Mouse (Mus musculus): ENCODE measurements at regions not wholly inside any gene's neighbourhood (a gene's known extent, or its start where the extent isn't known, plus 50 kb on each side); places are given as distances from the start of the nearest gene placed in this dataset.

DNA sequence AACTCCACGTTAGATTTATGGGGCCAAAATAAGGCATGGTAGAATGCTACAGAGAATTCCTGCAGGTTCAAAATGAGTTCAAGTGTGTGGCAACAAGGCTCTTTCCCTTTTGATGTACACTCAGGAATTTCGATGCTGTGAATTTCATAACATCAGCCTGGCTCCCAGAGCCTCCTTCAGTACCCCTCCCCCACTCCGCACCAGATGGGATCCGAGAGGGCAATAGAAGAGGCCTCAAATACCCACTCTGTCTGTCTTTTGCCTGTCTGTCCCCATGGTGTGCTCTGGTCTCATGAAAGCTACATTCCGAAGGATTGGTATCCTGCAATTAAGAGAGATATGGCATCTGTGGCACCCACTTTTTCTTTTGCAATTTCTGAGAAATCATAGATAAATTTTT, 134.3 kb downstream of the Mtx2 start:
- no peaks in the 10 kb centered on the region for H3K9me3 ChIP-seq
- H3K27ac ChIP-seq: no peak overlapping the region
- H3K4me1 ChIP-seq: peaks cover 8% of the 10 kb centered on the region
- no peak overlapping the region for H3K4me2 ChIP-seq (replicated peaks)
- ATAC-seq (ENCODE audit: low FRiP score, low read depth): no peak
- no peak overlapping the region for H3K4me3 ChIP-seq
- no peak overlapping the region for H3K9ac ChIP-seq
- H3K27me3 ChIP-seq: peaks cover 59% of the 10 kb centered on the region
- H3K36me3 ChIP-seq: no peaks in the 10 kb centered on the region
- WGBS: 27% methylated on average over 5 of the region's 5 CpGs

DNA sequence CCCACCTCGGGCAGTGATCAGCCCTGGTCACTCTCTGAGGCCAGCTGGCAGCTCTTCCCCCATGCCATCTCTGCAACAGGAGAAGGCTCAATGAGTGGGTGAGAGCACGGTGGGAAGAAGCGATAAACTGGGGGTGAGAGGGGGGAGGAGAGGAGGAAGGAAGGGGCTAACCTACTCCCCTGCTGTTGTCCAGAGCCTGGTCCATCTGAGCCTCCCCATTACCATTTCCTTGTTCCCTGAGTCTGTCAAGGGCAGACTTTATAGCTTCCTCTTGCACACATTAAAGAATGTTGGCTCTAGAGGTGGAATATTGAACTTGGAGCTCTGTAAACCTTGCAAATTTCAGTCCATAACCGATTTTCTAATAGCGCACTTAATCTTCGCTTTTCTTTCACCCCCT, 136.8 kb downstream of the Mtx2 start:
- H3K9me3 ChIP-seq: no peaks in the 10 kb centered on the region
- H3K27ac ChIP-seq: no peak overlapping the region
- H3K36me3 ChIP-seq: no peaks in the 10 kb centered on the region
- peaks cover 69% of the 10 kb centered on the region for H3K27me3 ChIP-seq
- no peak overlapping the region for H3K4me3 ChIP-seq
- no peak overlapping the region for H3K4me2 ChIP-seq (replicated peaks)
- WGBS: 88% methylated on average over 6 of the region's 6 CpGs
- ATAC-seq (ENCODE audit: low FRiP score, low read depth): no peak
- H3K4me1 ChIP-seq: peaks cover 17% of the 10 kb centered on the region
- H3K9ac ChIP-seq: no peak overlapping the region

DNA sequence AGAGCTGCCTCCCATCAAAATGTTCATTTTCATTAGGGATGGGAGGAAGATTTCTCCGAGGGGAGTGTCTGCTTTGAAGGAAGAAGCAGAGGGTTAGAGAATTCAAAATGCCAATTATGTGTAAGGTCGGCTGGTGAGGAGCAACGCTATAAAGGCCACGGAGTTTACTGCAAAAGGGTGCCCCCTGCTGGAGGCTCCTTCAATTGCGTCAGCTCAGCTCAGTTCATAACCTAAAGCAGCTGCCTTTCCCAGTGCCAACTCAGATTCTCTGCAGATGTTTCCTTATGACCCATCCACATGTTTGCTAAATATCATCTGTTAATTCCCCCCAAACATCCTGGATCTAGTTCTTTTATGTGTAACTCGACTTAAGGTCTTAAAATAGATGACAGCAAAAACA, 138.8 kb downstream of the Mtx2 start:
- no peaks in the 10 kb centered on the region for H3K36me3 ChIP-seq
- H3K9me3 ChIP-seq: no peaks in the 10 kb centered on the region
- H3K4me2 ChIP-seq (replicated peaks): no peak overlapping the region
- under 1% methylated on average over 6 of the region's 6 CpGs for WGBS
- peaks cover 17% of the 10 kb centered on the region for H3K4me1 ChIP-seq
- peaks cover 81% of the 10 kb centered on the region for H3K27me3 ChIP-seq
- no peak overlapping the region for H3K4me3 ChIP-seq
- no peak; the same call in 1 of the 2 replicates for ATAC-seq (ENCODE audit: low FRiP score, low read depth)
- H3K9ac ChIP-seq: no peak overlapping the region
- no peak overlapping the region for H3K27ac ChIP-seq

DNA sequence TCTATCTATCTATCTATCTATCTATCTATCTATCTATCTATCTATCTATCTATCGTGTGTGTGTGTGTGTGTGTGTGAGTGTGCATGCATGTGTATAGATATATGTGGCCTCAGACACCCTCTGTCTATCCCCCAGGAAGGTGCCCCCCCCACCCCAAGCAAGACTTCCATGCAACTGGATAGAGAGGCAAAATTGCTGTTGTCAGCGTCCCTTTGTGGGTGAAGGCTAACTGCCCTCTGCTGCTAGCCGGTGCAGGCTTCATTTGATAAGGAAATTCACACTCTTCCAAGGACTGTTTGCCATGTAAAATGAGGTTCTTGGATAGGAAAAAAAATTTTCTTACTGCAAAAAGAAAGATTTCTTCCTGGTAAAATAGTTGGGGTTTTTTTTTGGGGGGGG, 139.4 kb downstream of the Mtx2 start:
- H3K4me1 ChIP-seq: peaks cover 16% of the 10 kb centered on the region
- ATAC-seq (ENCODE audit: low FRiP score, low read depth): no peak
- H3K4me2 ChIP-seq (replicated peaks): peak overlapping the region; percentile 14; the same call in 1 of the 2 replicates
- no peak overlapping the region for H3K4me3 ChIP-seq
- H3K36me3 ChIP-seq: no peaks in the 10 kb centered on the region
- H3K9ac ChIP-seq: no peak overlapping the region
- 38% methylated on average over 3 of the region's 3 CpGs for WGBS
- H3K9me3 ChIP-seq: no peaks in the 10 kb centered on the region
- peaks cover 87% of the 10 kb centered on the region for H3K27me3 ChIP-seq
- H3K27ac ChIP-seq: no peak overlapping the region

DNA sequence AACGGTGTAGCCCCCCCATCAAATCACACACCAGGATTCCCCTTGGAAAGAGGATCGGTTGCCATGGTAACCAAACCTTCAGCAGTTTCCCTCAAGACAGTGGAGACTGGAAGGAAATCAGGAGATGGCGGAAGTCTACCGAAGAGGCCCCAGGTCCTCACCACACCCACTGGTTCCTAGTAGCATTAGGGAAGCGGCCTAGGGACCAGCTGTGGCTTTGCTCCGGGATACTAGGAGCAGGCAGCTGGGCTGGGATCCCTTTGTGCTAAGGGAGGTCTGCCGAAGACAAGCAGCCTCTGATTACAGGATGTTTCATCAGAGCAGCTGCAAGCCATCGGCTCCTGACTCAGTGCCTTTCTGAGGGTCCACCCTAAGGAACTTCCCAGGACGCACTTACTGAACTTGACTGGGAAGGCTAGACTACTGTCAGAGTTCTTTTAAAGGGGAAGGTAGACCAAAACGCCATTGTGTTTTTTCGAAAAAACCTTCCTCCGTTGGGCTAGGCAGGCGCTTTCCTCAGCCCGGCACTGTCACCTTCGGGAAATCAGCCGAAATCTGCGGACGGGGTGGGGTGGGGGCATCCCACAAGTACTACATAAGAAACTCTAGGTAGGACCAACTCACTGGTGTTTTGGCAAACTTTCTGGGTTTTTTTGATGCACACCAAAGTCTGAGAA, 139.9 kb downstream of the Mtx2 start:
- Histone ChIP-seq H3K27ac (no peak overlapping the region), H3K27me3 (peaks cover 90% of the 10 kb centered on the region), H3K36me3 (no peaks in the 10 kb centered on the region), H3K4me3 (0 out of 2 replicates have a peak overlapping the region, but pooled peaks have one; percentile 4), H3K4me1 (peaks cover 17% of the 10 kb centered on the region), H3K4me2 (replicated peaks) (peak overlapping the region; percentile 14; the same call in 1 of the 2 replicates), H3K9me3 (no peaks in the 10 kb centered on the region), H3K9ac (no peak overlapping the region)
- WGBS: 28% methylated on average over 18 of the region's 18 CpGs
- ATAC-seq (ENCODE audit: low FRiP score, low read depth): peak; percentile 69

DNA sequence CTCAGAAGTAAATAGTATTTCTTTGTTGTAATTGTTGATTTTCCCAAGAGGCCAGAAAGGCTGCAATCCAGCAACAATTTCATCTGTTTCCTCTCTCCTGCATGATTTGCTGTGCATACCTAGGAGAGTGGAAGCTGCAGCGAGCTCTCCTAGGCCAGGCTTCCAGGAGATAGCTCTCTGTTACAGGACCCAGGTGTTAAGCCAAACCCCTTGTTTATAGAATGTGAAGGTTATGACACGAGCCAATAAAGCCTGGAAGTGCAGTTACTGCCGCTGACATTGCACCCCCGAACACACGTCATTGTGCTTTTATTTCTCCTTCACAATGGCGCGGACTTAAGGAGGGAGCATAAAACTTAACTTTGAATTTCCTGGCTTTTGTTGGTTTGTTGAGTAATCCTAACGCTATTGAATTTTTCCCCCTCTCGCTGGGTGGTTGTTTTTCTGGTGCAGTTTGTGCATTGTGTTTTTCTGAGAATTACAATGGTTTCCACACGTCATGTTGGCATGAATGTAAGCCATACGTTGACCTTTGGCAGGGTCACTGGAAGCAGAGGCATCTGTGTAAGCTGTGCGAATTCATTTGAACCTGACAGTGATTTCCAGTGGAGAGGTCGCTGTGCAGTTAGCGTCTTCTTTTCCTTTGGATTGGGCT, 145.1 kb downstream of the Mtx2 start:
- peak overlapping the region; percentile 17; the same call in 1 of the 2 replicates for H3K4me2 ChIP-seq (replicated peaks)
- peak; percentile 51; the same call in 1 of the 2 replicates for ATAC-seq (ENCODE audit: low FRiP score, low read depth)
- WGBS: 16% methylated on average over 14 of the region's 14 CpGs
- H3K9me3 ChIP-seq: no peaks in the 10 kb centered on the region
- H3K4me3 ChIP-seq: no peak overlapping the region
- no peak overlapping the region for H3K27ac ChIP-seq
- no peaks in the 10 kb centered on the region for H3K36me3 ChIP-seq
- H3K27me3 ChIP-seq: peaks cover 80% of the 10 kb centered on the region
- peaks cover 14% of the 10 kb centered on the region for H3K4me1 ChIP-seq
- no peak overlapping the region for H3K9ac ChIP-seq

DNA sequence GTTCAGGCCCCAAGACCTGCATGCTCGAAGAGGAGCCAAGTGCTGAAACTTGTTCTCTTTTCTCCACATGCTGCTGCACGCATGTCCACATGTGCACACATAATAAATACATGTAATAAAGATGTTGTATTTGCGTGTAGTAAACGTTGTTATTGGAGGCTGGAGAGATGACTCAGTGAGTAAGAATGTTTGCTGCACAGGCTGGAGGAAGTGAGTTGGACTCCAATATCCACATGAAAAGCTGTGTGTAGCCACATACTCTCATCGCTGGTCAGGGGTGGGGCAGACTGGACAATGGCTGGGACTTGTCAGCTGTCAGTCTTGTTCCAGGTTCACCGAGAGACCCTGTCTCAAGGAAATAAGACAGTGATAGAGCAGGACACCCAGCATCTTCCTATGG, 147.8 kb downstream of the Mtx2 start:
- no peak for ATAC-seq (ENCODE audit: low FRiP score, low read depth)
- H3K27ac ChIP-seq: no peak overlapping the region
- H3K27me3 ChIP-seq: peaks cover 60% of the 10 kb centered on the region
- 65% methylated on average over 6 of the region's 6 CpGs for WGBS
- H3K9me3 ChIP-seq: no peaks in the 10 kb centered on the region; the same call in 1 of the 2 replicates
- H3K4me1 ChIP-seq: peaks cover 13% of the 10 kb centered on the region
- H3K36me3 ChIP-seq: no peaks in the 10 kb centered on the region
- no peak overlapping the region for H3K4me2 ChIP-seq (replicated peaks)
- H3K9ac ChIP-seq: no peak overlapping the region
- H3K4me3 ChIP-seq: no peak overlapping the region

DNA sequence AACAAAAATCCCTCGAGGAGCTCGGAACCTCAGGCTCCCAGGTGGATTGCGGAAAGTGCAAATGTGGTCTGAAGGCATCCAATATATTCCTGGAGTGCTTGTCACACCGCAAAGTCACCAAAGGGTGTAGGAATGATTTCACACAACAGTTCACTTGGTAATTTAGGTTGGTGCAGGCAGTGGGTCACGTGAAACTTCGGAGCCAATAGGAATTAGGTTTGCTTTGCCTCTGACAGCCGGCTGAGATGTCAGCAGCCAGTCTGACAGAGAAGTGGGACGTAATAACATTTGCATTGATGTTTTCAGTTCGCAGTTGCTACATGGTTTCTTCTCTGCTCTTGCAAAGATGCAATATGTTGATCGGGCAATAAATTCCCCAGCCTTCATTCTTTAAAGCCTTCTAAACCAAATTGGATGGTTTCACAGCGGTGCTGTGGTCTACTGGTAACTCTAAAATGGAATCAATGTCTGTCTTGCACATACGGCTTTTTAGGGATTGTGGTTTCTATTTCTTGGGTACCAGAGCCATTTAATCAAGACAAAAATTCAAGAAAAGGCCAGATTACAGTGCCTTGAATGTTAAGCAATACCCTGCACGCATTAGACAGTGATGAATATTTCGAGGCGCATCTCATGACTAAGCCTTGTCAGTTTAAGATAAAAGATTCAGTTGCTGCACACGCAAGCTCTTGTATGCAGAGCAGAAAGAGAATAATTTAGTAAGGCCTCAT, 149.2 kb downstream of the Mtx2 start:
- Histone ChIP-seq H3K9me3 (no peaks in the 10 kb centered on the region; the same call in 1 of the 2 replicates), H3K27ac (no peak overlapping the region), H3K36me3 (no peaks in the 10 kb centered on the region), H3K4me2 (replicated peaks) (peak overlapping the region; percentile 47), H3K27me3 (peaks cover 48% of the 10 kb centered on the region), H3K9ac (no peak overlapping the region), H3K4me1 (peaks cover 13% of the 10 kb centered on the region), H3K4me3 (no peak overlapping the region)
- no peak for ATAC-seq (ENCODE audit: low FRiP score, low read depth)
- 52% methylated on average over 16 of the region's 16 CpGs for WGBS

DNA sequence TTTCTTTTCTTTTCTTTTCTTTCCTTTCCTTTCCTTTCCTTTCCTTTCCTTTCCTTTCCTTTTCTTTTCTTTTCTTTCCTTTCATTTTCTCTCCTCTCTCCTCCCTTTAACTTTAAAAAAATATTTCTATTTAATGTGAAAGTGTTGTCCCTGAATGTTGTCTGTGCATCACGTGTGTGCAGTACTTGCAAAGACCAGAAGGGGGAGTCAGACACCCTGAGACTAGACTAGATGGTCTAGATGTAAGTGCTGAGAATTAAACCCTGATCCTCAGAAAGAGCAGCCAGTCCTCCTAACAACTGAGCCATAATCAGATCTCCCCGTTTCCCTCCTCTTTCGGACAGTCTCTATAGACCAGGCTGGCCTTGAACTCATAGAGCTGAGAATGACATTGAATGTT, 151.7 kb downstream of the Mtx2 start:
- Histone ChIP-seq H3K9ac (no peak overlapping the region), H3K4me1 (peaks cover 4% of the 10 kb centered on the region; the same call in 1 of the 2 replicates), H3K4me2 (replicated peaks) (no peak overlapping the region), H3K4me3 (no peak overlapping the region), H3K9me3 (no peaks in the 10 kb centered on the region; the same call in 1 of the 2 replicates), H3K36me3 (no peaks in the 10 kb centered on the region), H3K27me3 (peaks cover 37% of the 10 kb centered on the region), H3K27ac (no peak overlapping the region)
- WGBS: 96% methylated on average over 3 of the region's 3 CpGs
- ATAC-seq (ENCODE audit: low FRiP score, low read depth): no peak

DNA sequence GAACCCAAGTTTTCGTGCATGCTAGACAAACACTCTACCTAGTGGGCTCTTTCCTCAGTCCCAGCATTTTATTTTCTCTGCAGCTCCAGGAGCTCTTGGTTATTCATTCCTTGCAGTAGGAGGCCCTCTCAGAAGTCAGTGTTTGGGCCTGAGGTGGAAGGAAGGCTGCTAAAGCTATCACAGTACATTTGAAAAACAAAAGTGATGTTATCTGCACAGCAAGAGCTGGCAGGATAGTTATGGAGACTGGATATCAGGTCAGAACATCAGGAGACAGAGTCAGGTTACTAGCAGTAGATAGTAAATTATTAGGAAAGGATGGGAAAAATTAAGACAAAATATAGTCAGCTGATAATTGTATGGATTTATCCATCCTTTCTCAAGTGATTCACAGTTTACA, 152.2 kb downstream of the Mtx2 start:
- peaks cover 4% of the 10 kb centered on the region; the same call in 1 of the 2 replicates for H3K4me1 ChIP-seq
- H3K36me3 ChIP-seq: no peaks in the 10 kb centered on the region
- H3K9ac ChIP-seq: no peak overlapping the region
- H3K9me3 ChIP-seq: no peaks in the 10 kb centered on the region; the same call in 1 of the 2 replicates
- 86% methylated on average over 1 of the region's 1 CpGs for WGBS
- no peak for ATAC-seq (ENCODE audit: low FRiP score, low read depth)
- H3K27me3 ChIP-seq: peaks cover 37% of the 10 kb centered on the region
- H3K4me2 ChIP-seq (replicated peaks): no peak overlapping the region
- no peak overlapping the region for H3K4me3 ChIP-seq
- no peak overlapping the region for H3K27ac ChIP-seq

DNA sequence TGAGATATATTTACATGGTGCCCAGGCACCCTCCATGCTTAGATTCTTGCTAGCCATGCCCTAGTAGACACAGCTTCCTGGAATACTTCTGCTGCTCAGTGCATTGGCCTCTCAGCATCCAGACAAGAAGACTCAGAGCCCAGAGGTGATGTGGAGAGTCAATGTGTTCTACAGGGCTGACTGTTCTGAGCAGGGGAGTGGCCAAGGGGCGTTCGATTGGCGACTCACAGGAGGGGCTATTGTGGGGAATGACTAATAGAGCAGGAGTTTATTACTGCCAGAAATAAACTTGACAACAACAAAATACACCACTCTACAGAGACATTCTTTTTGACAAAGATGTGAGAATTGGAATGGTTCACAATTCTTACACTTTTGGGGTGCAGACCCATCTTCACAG, 156.3 kb downstream of the Mtx2 start:
- Histone ChIP-seq H3K4me2 (replicated peaks) (no peak overlapping the region), H3K9ac (no peak overlapping the region), H3K9me3 (no peaks in the 10 kb centered on the region; the same call in 1 of the 2 replicates), H3K4me1 (no peaks in the 10 kb centered on the region), H3K4me3 (no peak overlapping the region), H3K36me3 (no peaks in the 10 kb centered on the region), H3K27me3 (peaks cover 18% of the 10 kb centered on the region; the same call in 1 of the 2 replicates), H3K27ac (no peak overlapping the region)
- ATAC-seq (ENCODE audit: low FRiP score, low read depth): no peak
- WGBS: 76% methylated on average over 3 of the region's 3 CpGs

DNA sequence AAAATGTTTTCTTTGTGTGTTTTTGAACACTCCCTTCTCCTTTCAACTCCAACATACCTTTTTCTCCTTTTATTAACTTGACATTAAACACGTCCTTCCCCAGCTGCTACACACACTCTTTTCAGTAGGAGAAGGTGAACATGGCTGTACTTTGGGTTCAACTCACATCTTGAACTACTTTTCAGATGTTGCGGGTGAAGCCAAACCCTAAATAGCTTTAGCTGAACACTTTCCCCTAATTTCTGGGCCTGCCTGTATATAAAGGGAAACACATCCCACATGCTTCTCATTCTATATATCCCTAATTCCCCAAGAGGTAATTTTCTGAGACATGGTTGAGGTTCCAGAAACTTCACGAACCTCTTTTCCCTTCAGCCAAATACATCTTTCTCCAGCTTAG, 168.2 kb downstream of the Mtx2 start:
- H3K4me3 ChIP-seq: no peak overlapping the region
- H3K36me3 ChIP-seq: no peaks in the 10 kb centered on the region
- H3K4me2 ChIP-seq (replicated peaks): 0 out of 2 replicates have a peak overlapping the region, but pooled peaks have one; percentile 1
- WGBS: 22% methylated on average over 3 of the region's 3 CpGs
- H3K9ac ChIP-seq: no peak overlapping the region
- peaks cover 30% of the 10 kb centered on the region for H3K4me1 ChIP-seq
- peak; percentile 59 for ATAC-seq (ENCODE audit: low FRiP score, low read depth)
- no peaks in the 10 kb centered on the region for H3K9me3 ChIP-seq
- peaks cover 54% of the 10 kb centered on the region for H3K27me3 ChIP-seq
- H3K27ac ChIP-seq: peak overlapping the region; percentile 28; the same call in 1 of the 2 replicates
